Mouse (Mus musculus) layer of hippocampus, adult 2 months (tissue): ENCODE results near the gene Foxn3. TPM values are rescaled to one million over a fixed set of nuclear protein-coding genes. Genes with fewer than 3 reads are reported as not detected.

Experiments used
- DNase-seq, 2 experiments: peaks; one replicate each; pipeline ENCODE4 v3.0.0; 2022; ENCODE audit warnings: low spot score in 2 of 2
- H3K27ac ChIP-seq: fragments of 200-600 bp; 2 replicates; pipeline ENCODE4 v1.8.1; 2022
- H3K4me3 ChIP-seq: fragments of 200-600 bp; 2 replicates; pipeline ENCODE4 v1.8.1; 2022; ENCODE audit warnings: mild to moderate bottlenecking
- CTCF ChIP-seq: fragments of 200-600 bp; conservative IDR thresholded peaks from 2 replicates; pipeline ENCODE4 v1.8.1; 2022; ENCODE audit warnings: antibody characterized with exemption, mild to moderate bottlenecking, moderate library complexity
- total RNA-seq, 2 experiments: library from RNA; stranded (reverse); gene quantifications; 2 replicates each; pipeline ENCODE4 v1.2.3; 2021

The Foxn3 gene
- total RNA-seq, 2 experiments from 2014 or later = 45.9 to 53.7 TPM

- Histone ChIP-seq H3K27ac (no peak overlapping the region), H3K4me3 (no peak overlapping the region)
- DNase-seq = no peak
- TF ChIP-seq CTCF = no peak
Measured at GRCm38 (mm10) chr12:99579989-99580388, 16.6 kb upstream of the Foxn3 start.

- Histone ChIP-seq H3K4me3 (no peak overlapping the region), H3K27ac (no peak overlapping the region)
- no peak for DNase-seq
- no peak for TF ChIP-seq CTCF
Measured at GRCm38 (mm10) chr12:99576682-99577081, 13.3 kb upstream of the Foxn3 start.

GRCm38 (mm10) chr12:99574299-99574698 lies 10.9 kb upstream of the Foxn3 start:
- no peak for TF ChIP-seq CTCF
- no peak overlapping the region for H3K4me3 ChIP-seq
- no peak overlapping the region for H3K27ac ChIP-seq
- DNase-seq = no peak

GRCm38 (mm10) chr12:99573036-99573435 lies 9.7 kb upstream of the Foxn3 start:
- Histone ChIP-seq H3K4me3 (no peak overlapping the region), H3K27ac (no peak overlapping the region)
- no peak for DNase-seq
- no peak for TF ChIP-seq CTCF

- DNase-seq = no peak
- TF ChIP-seq CTCF = no peak
- H3K27ac ChIP-seq = no peak overlapping the region
- H3K4me3 ChIP-seq = no peak overlapping the region
Measured at GRCm38 (mm10) chr12:99571999-99572398, 8.6 kb upstream of the Foxn3 start.

GRCm38 (mm10) chr12:99570197-99570956 lies 7.0 kb upstream of the Foxn3 start:
- TF ChIP-seq CTCF = no peak
- Histone ChIP-seq H3K27ac (0 out of 2 replicates have a peak overlapping the region, but pooled peaks have one; percentile 28), H3K4me3 (peak overlapping the region; percentile 49)
- peak; percentile 57 to 66 for DNase-seq

- no peak for TF ChIP-seq CTCF
- DNase-seq = no peak
- Histone ChIP-seq H3K4me3 (no peak overlapping the region), H3K27ac (no peak overlapping the region)
Measured at GRCm38 (mm10) chr12:99565606-99566005, 2.2 kb upstream of the Foxn3 start.

GRCm38 (mm10) chr12:99564301-99564910 lies 1.0 kb upstream of the Foxn3 start:
- Histone ChIP-seq H3K27ac (no peak overlapping the region), H3K4me3 (peak overlapping the region; percentile 79)
- no peak for DNase-seq
- TF ChIP-seq CTCF = no peak

GRCm38 (mm10) chr12:99562867-99563189 lies 554 bp downstream of the Foxn3 start:
- Histone ChIP-seq H3K4me3 (peak overlapping the region; percentile 79), H3K27ac (peak overlapping the region; percentile 94)
- no peak for DNase-seq
- TF ChIP-seq CTCF = no peak

GRCm38 (mm10) chr12:99562073-99562866 lies 1.1 kb downstream of the Foxn3 start:
- DNase-seq = peak; percentile 14 to 25
- peak overlapping the region; percentile 79 for H3K4me3 ChIP-seq
- TF ChIP-seq CTCF = 0 out of 2 replicates have a peak, but pooled peaks have one; percentile 12
- peak overlapping the region; percentile 94 for H3K27ac ChIP-seq

- DNase-seq = no peak
- Histone ChIP-seq H3K4me3 (peak overlapping the region; percentile 79), H3K27ac (peak overlapping the region; percentile 94)
- TF ChIP-seq CTCF = no peak
Measured at GRCm38 (mm10) chr12:99561333-99561766, 2.0 kb downstream of the Foxn3 start.

- H3K4me3 ChIP-seq = peak overlapping the region; percentile 13; the same call in 1 of the 2 replicates
- H3K27ac ChIP-seq = no peak overlapping the region; the same call in 1 of the 2 replicates
Measured at GRCm38 (mm10) chr12:99560701-99561332, 2.6 kb downstream of the Foxn3 start.

GRCm38 (mm10) chr12:99559483-99559882 lies 3.9 kb downstream of the Foxn3 start:
- no peak for DNase-seq
- Histone ChIP-seq H3K27ac (no peak overlapping the region), H3K4me3 (no peak overlapping the region)
- TF ChIP-seq CTCF = no peak

More at GRCm38 (mm10) chr12:99560701-99561332, 2.6 kb downstream of the Foxn3 start:
- DNase-seq = no peak
- no peak for TF ChIP-seq CTCF
